Mouse (Mus musculus): ENCODE measurements at regions not wholly inside any gene's neighbourhood (a gene's known extent, or its start where the extent isn't known, plus 50 kb on each side); places are given as distances from the start of the nearest gene placed in this dataset.
"Not testable (repeated sequence)": the region's sequence is repeated elsewhere in the genome, so short reads cannot be mapped to it uniquely, and the experiment has no call there.

- Histone ChIP-seq H3K36me3 (ENCODE audit: control insufficient read depth, insufficient read depth, low read length) (no peaks in the 10 kb centered on the region), H3K4me2 (ENCODE audit: low read depth, low read length, severe bottlenecking) (no peak overlapping the region), H3K4me1 (replicated peaks; ENCODE audit: control insufficient read depth, insufficient read depth, low read length) (peaks cover 5% of the 10 kb centered on the region; the same call in 1 of the 2 replicates), H3K9me3 (ENCODE audit: control insufficient read depth, low read length) (no peaks in the 10 kb centered on the region), H3K4me3 (ENCODE audit: low read depth, low read length) (no peak overlapping the region), H3K9ac (ENCODE audit: low read length) (no peak overlapping the region), H3K27ac (ENCODE audit: low read depth, low read length) (no peak overlapping the region), H3K27me3 (ENCODE audit: control insufficient read depth, insufficient read depth, low read length) (no peaks in the 10 kb centered on the region)
- no peak for DNase-seq (ENCODE audit: low spot score)
- no peak for ATAC-seq (replicated peaks; ENCODE audit: low FRiP score)
- 91% methylated on average over 4 of the region's 4 CpGs for WGBS
Measured at GRCm38 (mm10) chr1:51583871-51584270, 105.6 kb upstream of the Nabp1 start.

- no peak overlapping the region for H3K9ac ChIP-seq (ENCODE audit: low read length)
- ATAC-seq (replicated peaks; ENCODE audit: low FRiP score) (peak; percentile 42; the same call in 1 of the 2 replicates), DNase-seq (ENCODE audit: low spot score) (no peak)
- no peaks in the 10 kb centered on the region for H3K27me3 ChIP-seq (ENCODE audit: control insufficient read depth, insufficient read depth, low read length)
- H3K36me3 ChIP-seq (ENCODE audit: control insufficient read depth, insufficient read depth, low read length): no peaks in the 10 kb centered on the region
- WGBS: 5% methylated on average over 7 of the region's 7 CpGs
- no peak overlapping the region for H3K27ac ChIP-seq (ENCODE audit: low read depth, low read length)
- H3K9me3 ChIP-seq (ENCODE audit: control insufficient read depth, low read length): no peaks in the 10 kb centered on the region
- H3K4me1 ChIP-seq (replicated peaks; ENCODE audit: control insufficient read depth, insufficient read depth, low read length): peaks cover 5% of the 10 kb centered on the region; the same call in 1 of the 2 replicates
- peak overlapping the region; percentile 18; the same call in 1 of the 2 replicates for H3K4me2 ChIP-seq (ENCODE audit: low read depth, low read length, severe bottlenecking)
- H3K4me3 ChIP-seq (ENCODE audit: low read depth, low read length): no peak overlapping the region
Measured at GRCm38 (mm10) chr1:51580074-51580473, 101.8 kb upstream of the Nabp1 start.

GRCm38 (mm10) chr1:51577701-51578100, 99.5 kb upstream of the Nabp1 start:
- no peak overlapping the region for H3K27ac ChIP-seq (ENCODE audit: low read depth, low read length)
- H3K27me3 ChIP-seq (ENCODE audit: control insufficient read depth, insufficient read depth, low read length): no peaks in the 10 kb centered on the region
- no peaks in the 10 kb centered on the region for H3K9me3 ChIP-seq (ENCODE audit: control insufficient read depth, low read length)
- peaks cover 5% of the 10 kb centered on the region; the same call in 1 of the 2 replicates for H3K4me1 ChIP-seq (replicated peaks; ENCODE audit: control insufficient read depth, insufficient read depth, low read length)
- WGBS: 98% methylated on average over 2 of the region's 2 CpGs
- no peak overlapping the region for H3K4me3 ChIP-seq (ENCODE audit: low read depth, low read length)
- no peak overlapping the region for H3K4me2 ChIP-seq (ENCODE audit: low read depth, low read length, severe bottlenecking)
- no peak for ATAC-seq (replicated peaks; ENCODE audit: low FRiP score)
- no peaks in the 10 kb centered on the region for H3K36me3 ChIP-seq (ENCODE audit: control insufficient read depth, insufficient read depth, low read length)
- H3K9ac ChIP-seq (ENCODE audit: low read length): no peak overlapping the region
- no peak for DNase-seq (ENCODE audit: low spot score)

- Histone ChIP-seq H3K27me3 (ENCODE audit: control insufficient read depth, insufficient read depth, low read length) (no peaks in the 10 kb centered on the region), H3K4me3 (ENCODE audit: low read depth, low read length) (no peak overlapping the region), H3K4me2 (ENCODE audit: low read depth, low read length, severe bottlenecking) (no peak overlapping the region), H3K4me1 (replicated peaks; ENCODE audit: control insufficient read depth, insufficient read depth, low read length) (no peaks in the 10 kb centered on the region), H3K9ac (ENCODE audit: low read length) (no peak overlapping the region), H3K9me3 (ENCODE audit: control insufficient read depth, low read length) (no peaks in the 10 kb centered on the region), H3K27ac (ENCODE audit: low read depth, low read length) (no peak overlapping the region), H3K36me3 (ENCODE audit: control insufficient read depth, insufficient read depth, low read length) (no peaks in the 10 kb centered on the region)
- DNase-seq (ENCODE audit: low spot score) (no peak), ATAC-seq (replicated peaks; ENCODE audit: low FRiP score) (no peak)
- 90% methylated on average over 8 of the region's 8 CpGs for WGBS
Measured at GRCm38 (mm10) chr1:51572314-51573078, 94.3 kb upstream of the Nabp1 start.

- Histone ChIP-seq H3K4me2 (ENCODE audit: low read depth, low read length, severe bottlenecking) (no peak overlapping the region), H3K4me1 (replicated peaks; ENCODE audit: control insufficient read depth, insufficient read depth, low read length) (no peaks in the 10 kb centered on the region), H3K36me3 (ENCODE audit: control insufficient read depth, insufficient read depth, low read length) (no peaks in the 10 kb centered on the region), H3K27me3 (ENCODE audit: control insufficient read depth, insufficient read depth, low read length) (no peaks in the 10 kb centered on the region), H3K27ac (ENCODE audit: low read depth, low read length) (no peak overlapping the region), H3K4me3 (ENCODE audit: low read depth, low read length) (no peak overlapping the region), H3K9ac (ENCODE audit: low read length) (no peak overlapping the region), H3K9me3 (ENCODE audit: control insufficient read depth, low read length) (no peaks in the 10 kb centered on the region)
- DNase-seq (ENCODE audit: low spot score): no peak
- no peak for ATAC-seq (replicated peaks; ENCODE audit: low FRiP score)
- WGBS: 93% methylated on average over 4 of the region's 4 CpGs
Measured at GRCm38 (mm10) chr1:51569625-51570024, 91.4 kb upstream of the Nabp1 start.

GRCm38 (mm10) chr1:51566170-51566649, 88.0 kb upstream of the Nabp1 start:
- Histone ChIP-seq H3K27me3 (ENCODE audit: control insufficient read depth, insufficient read depth, low read length) (no peaks in the 10 kb centered on the region), H3K4me2 (ENCODE audit: low read depth, low read length, severe bottlenecking) (no peak overlapping the region), H3K9me3 (ENCODE audit: control insufficient read depth, low read length) (no peaks in the 10 kb centered on the region), H3K4me3 (ENCODE audit: low read depth, low read length) (no peak overlapping the region), H3K27ac (ENCODE audit: low read depth, low read length) (no peak overlapping the region), H3K36me3 (ENCODE audit: control insufficient read depth, insufficient read depth, low read length) (no peaks in the 10 kb centered on the region), H3K4me1 (replicated peaks; ENCODE audit: control insufficient read depth, insufficient read depth, low read length) (no peaks in the 10 kb centered on the region), H3K9ac (ENCODE audit: low read length) (no peak overlapping the region)
- no peak for ATAC-seq (replicated peaks; ENCODE audit: low FRiP score)
- no peak for DNase-seq (ENCODE audit: low spot score)
- 79% methylated on average over 7 of the region's 7 CpGs for WGBS

- DNase-seq (ENCODE audit: low spot score); ATAC-seq (replicated peaks; ENCODE audit: low FRiP score): not testable (repeated sequence)
- 94% methylated on average over 4 of the region's 4 CpGs for WGBS
Measured at GRCm38 (mm10) chr1:51556616-51557015, 78.4 kb upstream of the Nabp1 start.

GRCm38 (mm10) chr1:51553738-51554137, 75.5 kb upstream of the Nabp1 start:
- Histone ChIP-seq H3K9ac (ENCODE audit: low read length) (no peak overlapping the region), H3K4me3 (ENCODE audit: low read depth, low read length) (no peak overlapping the region), H3K36me3 (ENCODE audit: control insufficient read depth, insufficient read depth, low read length) (no peaks in the 10 kb centered on the region), H3K27ac (ENCODE audit: low read depth, low read length) (no peak overlapping the region), H3K4me1 (replicated peaks; ENCODE audit: control insufficient read depth, insufficient read depth, low read length) (no peaks in the 10 kb centered on the region), H3K4me2 (ENCODE audit: low read depth, low read length, severe bottlenecking) (no peak overlapping the region), H3K9me3 (ENCODE audit: control insufficient read depth, low read length) (no peaks in the 10 kb centered on the region), H3K27me3 (ENCODE audit: control insufficient read depth, insufficient read depth, low read length) (no peaks in the 10 kb centered on the region)
- DNase-seq (ENCODE audit: low spot score) (no peak), ATAC-seq (replicated peaks; ENCODE audit: low FRiP score) (no peak)
- WGBS: 84% methylated on average over 6 of the region's 6 CpGs

More at GRCm38 (mm10) chr1:51556616-51557015, 78.4 kb upstream of the Nabp1 start:
- not testable (repeated sequence) for H3K4me1 ChIP-seq (replicated peaks; ENCODE audit: control insufficient read depth, insufficient read depth, low read length); H3K4me3 ChIP-seq (ENCODE audit: low read depth, low read length); H3K27me3 ChIP-seq (ENCODE audit: control insufficient read depth, insufficient read depth, low read length); H3K9me3 ChIP-seq (ENCODE audit: control insufficient read depth, low read length); H3K27ac ChIP-seq (ENCODE audit: low read depth, low read length); H3K4me2 ChIP-seq (ENCODE audit: low read depth, low read length, severe bottlenecking); H3K36me3 ChIP-seq (ENCODE audit: control insufficient read depth, insufficient read depth, low read length); H3K9ac ChIP-seq (ENCODE audit: low read length)

- H3K9ac ChIP-seq (ENCODE audit: low read length): no peak overlapping the region
- H3K4me3 ChIP-seq (ENCODE audit: low read depth, low read length): no peak overlapping the region
- no peaks in the 10 kb centered on the region for H3K27me3 ChIP-seq (ENCODE audit: control insufficient read depth, insufficient read depth, low read length)
- H3K36me3 ChIP-seq (ENCODE audit: control insufficient read depth, insufficient read depth, low read length): no peaks in the 10 kb centered on the region
- H3K4me2 ChIP-seq (ENCODE audit: low read depth, low read length, severe bottlenecking): no peak overlapping the region
- WGBS: 64% methylated on average over 5 of the region's 5 CpGs
- no peak for ATAC-seq (replicated peaks; ENCODE audit: low FRiP score)
- no peak overlapping the region for H3K27ac ChIP-seq (ENCODE audit: low read depth, low read length)
- no peaks in the 10 kb centered on the region for H3K9me3 ChIP-seq (ENCODE audit: control insufficient read depth, low read length)
- no peak for DNase-seq (ENCODE audit: low spot score)
- no peaks in the 10 kb centered on the region for H3K4me1 ChIP-seq (replicated peaks; ENCODE audit: control insufficient read depth, insufficient read depth, low read length)
Measured at GRCm38 (mm10) chr1:51551624-51552023, 73.4 kb upstream of the Nabp1 start.
